Comparison of ENCODE assay signal across 20 mouse cellular contexts in the genomic region with DNA sequence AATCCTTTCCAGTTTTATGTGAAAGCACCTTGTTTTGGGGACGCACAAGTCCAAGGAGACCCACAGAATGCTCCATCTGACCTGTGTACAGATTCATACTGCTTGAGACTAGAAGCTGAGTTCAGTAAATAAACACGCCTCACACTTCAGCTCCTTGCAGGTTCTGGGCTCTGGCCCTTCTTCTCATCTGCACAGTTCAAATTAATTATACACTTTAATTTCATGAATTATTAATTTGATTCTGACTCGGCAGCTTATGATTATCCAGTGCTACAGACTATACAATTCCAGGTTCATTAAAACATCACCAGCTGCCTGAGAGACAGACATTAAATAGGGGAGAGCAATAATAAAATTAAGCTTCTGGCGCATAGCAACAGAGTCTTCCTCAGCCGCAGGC.
A peak's percentile ranks its signal among the peaks of the same experiment; 100 is the strongest.
DNase-seq lines count a peak whose midpoint lies in the region; ATAC-seq and TF ChIP-seq lines count a peak whose summit lies in the region.
"Had no signal": no experiment of that assay in that cellular context is flagged by ENCODE, and none has a peak within 500 bp of the region (broad histone marks: within the 10 kb centered on the region; RNA-seq: fewer than 3 reads in every experiment).

No protein-coding gene starts in this region.

- peak overlapping the region; percentile 40; the same call in 1 of the 2 replicates for H3K27ac ChIP-seq in forebrain, embryonic 14.5 days (ENCODE audit: low read depth, low read length)
- no peak overlapping the region for H3K27ac ChIP-seq in hindbrain, embryonic 16.5 days (ENCODE audit: low read depth, low read length)
- H3K27ac ChIP-seq in neural tube, embryonic 12.5 days = no peak overlapping the region
- no peak overlapping the region for H3K27ac ChIP-seq in liver, embryonic 11.5 days (ENCODE audit: low read depth, low read length)
- H3K27ac ChIP-seq: embryonic facial prominence, embryonic 15.5 days; heart, embryonic 10.5 days; stomach, embryonic 15.5 days had no signal

- no peak overlapping the region for H3K9ac ChIP-seq in forebrain, embryonic 14.5 days (ENCODE audit: low read length)
- no peak overlapping the region for H3K9ac ChIP-seq in hindbrain, embryonic 16.5 days (ENCODE audit: low read depth, low read length)
- no peak overlapping the region for H3K9ac ChIP-seq in neural tube, embryonic 12.5 days
- no peak overlapping the region for H3K9ac ChIP-seq in liver, embryonic 11.5 days (ENCODE audit: low read depth, low read length)
- H3K9ac ChIP-seq: embryonic facial prominence, embryonic 15.5 days; lung, embryonic 14.5 days; stomach, embryonic 15.5 days had no signal

- peaks cover under 1% of the 10 kb centered on the region; the same call in 1 of the 2 replicates for H3K36me3 ChIP-seq in forebrain, embryonic 14.5 days (ENCODE audit: control insufficient read depth, insufficient read depth, low read length)
- H3K36me3 ChIP-seq in hindbrain, embryonic 16.5 days (ENCODE audit: control insufficient read depth, insufficient read depth, low read length) = no peaks in the 10 kb centered on the region
- H3K36me3 ChIP-seq in neural tube, embryonic 12.5 days = no peaks in the 10 kb centered on the region
- no peaks in the 10 kb centered on the region for H3K36me3 ChIP-seq in liver, embryonic 11.5 days (ENCODE audit: control insufficient read depth, insufficient read depth, low read length)
- H3K36me3 ChIP-seq: embryonic facial prominence, embryonic 15.5 days; heart, embryonic 10.5 days; stomach, embryonic 15.5 days had no signal

- no peak overlapping the region for H3K4me2 ChIP-seq in forebrain, embryonic 14.5 days (ENCODE audit: low read length)
- H3K4me2 ChIP-seq in hindbrain, embryonic 16.5 days (ENCODE audit: low read length) = no peak overlapping the region
- H3K4me2 ChIP-seq in neural tube, embryonic 12.5 days (replicated peaks) = no peak overlapping the region
- H3K4me2 ChIP-seq in liver, embryonic 11.5 days = no peak overlapping the region
- H3K4me2 ChIP-seq: embryonic facial prominence, embryonic 15.5 days; lung, embryonic 14.5 days; stomach, embryonic 15.5 days had no signal

- DNase-seq in brain, embryonic 14.5 days (ENCODE audit: low read depth) = peak; percentile 89
- DNase-seq in forebrain, embryonic 14.5 days (ENCODE audit: low spot score) = peak; percentile 84
- DNase-seq in gastrocnemius, postnatal 25 days = no peak
- no peak for DNase-seq in liver, embryonic 11.5 days (ENCODE audit: low spot score)
- DNase-seq in right cerebral cortex, postnatal 4 days = no peak
- DNase-seq: adrenal gland, postnatal 36 days; cerebellum, postnatal 10 days; embryo, embryonic 11 days; gastrocnemius, postnatal 14 days; heart, postnatal 10 days; kidney, postnatal 4 days; lung, embryonic 14.5 days; lung, postnatal 4 days; spleen, adult 18-20 months; thymus, adult 2 months had no signal

- no peaks in the 10 kb centered on the region for H3K27me3 ChIP-seq in forebrain, embryonic 14.5 days (replicated peaks; ENCODE audit: control insufficient read depth, insufficient read depth, low read length)
- no peaks in the 10 kb centered on the region for H3K27me3 ChIP-seq in hindbrain, embryonic 16.5 days (replicated peaks; ENCODE audit: control insufficient read depth, insufficient read depth, low read length)
- no peaks in the 10 kb centered on the region for H3K27me3 ChIP-seq in neural tube, embryonic 12.5 days (replicated peaks)
- H3K27me3 ChIP-seq in liver, embryonic 11.5 days (replicated peaks; ENCODE audit: control insufficient read depth, insufficient read depth, low read length) = no peaks in the 10 kb centered on the region
- H3K27me3 ChIP-seq: embryonic facial prominence, embryonic 15.5 days; stomach, embryonic 15.5 days had no signal

- 14% methylated on average over 5 of the region's 5 CpGs for WGBS in forebrain, embryonic 14.5 days
- WGBS in hindbrain, embryonic 16.5 days = 25% methylated on average over 5 of the region's 5 CpGs
- WGBS in neural tube, embryonic 12.5 days = 62% methylated on average over 5 of the region's 5 CpGs
- WGBS in liver, embryonic 11.5 days = 87% methylated on average over 5 of the region's 5 CpGs

- H3K4me1 ChIP-seq in forebrain, embryonic 14.5 days (ENCODE audit: control insufficient read depth, insufficient read depth, low read length) = peaks cover 27% of the 10 kb centered on the region
- H3K4me1 ChIP-seq in hindbrain, embryonic 16.5 days (ENCODE audit: control insufficient read depth, insufficient read depth, low read depth, low read length) = peaks cover 11% of the 10 kb centered on the region
- peaks cover 15% of the 10 kb centered on the region for H3K4me1 ChIP-seq in neural tube, embryonic 12.5 days
- no peaks in the 10 kb centered on the region; the same call in 1 of the 2 replicates for H3K4me1 ChIP-seq in liver, embryonic 11.5 days (replicated peaks; ENCODE audit: control insufficient read depth, insufficient read depth, low read length)
- H3K4me1 ChIP-seq: stomach, embryonic 15.5 days had no signal

- no peak for TF ChIP-seq CTCF in brain, embryonic 14.5 days (IDR thresholded peaks at IDR 0.05; ENCODE audit: borderline replicate concordance, extremely low read depth, insufficient read depth, insufficient read length)

- ATAC-seq in forebrain, embryonic 14.5 days = peak; percentile 92
- ATAC-seq in hindbrain, embryonic 16.5 days = peak; percentile 52; the same call in 1 of the 2 replicates
- ATAC-seq in neural tube, embryonic 12.5 days (ENCODE audit: low FRiP score, low read depth) = peak; percentile 79
- ATAC-seq in liver, embryonic 11.5 days (replicated peaks; ENCODE audit: low FRiP score) = no peak

- no peak overlapping the region for H3K4me3 ChIP-seq in forebrain, embryonic 14.5 days (ENCODE audit: low read depth, low read length)
- no peak overlapping the region for H3K4me3 ChIP-seq in hindbrain, embryonic 16.5 days (ENCODE audit: low read length)
- H3K4me3 ChIP-seq in neural tube, embryonic 12.5 days = no peak overlapping the region
- no peak overlapping the region for H3K4me3 ChIP-seq in liver, embryonic 11.5 days (ENCODE audit: low read depth, low read length)
- H3K4me3 ChIP-seq: embryonic facial prominence, embryonic 15.5 days; heart, embryonic 10.5 days; stomach, embryonic 15.5 days had no signal

- no peak for TF ChIP-seq POLR2A in brain, embryonic 14.5 days (IDR thresholded peaks at IDR 0.05; ENCODE audit: borderline replicate concordance, extremely low read depth, insufficient read depth, insufficient read length, poor library complexity, severe bottlenecking)

- no peaks in the 10 kb centered on the region for H3K9me3 ChIP-seq in forebrain, embryonic 14.5 days (replicated peaks; ENCODE audit: control insufficient read depth, low read length)
- H3K9me3 ChIP-seq in hindbrain, embryonic 16.5 days (ENCODE audit: control insufficient read depth, low read length) = no peaks in the 10 kb centered on the region
- no peaks in the 10 kb centered on the region for H3K9me3 ChIP-seq in neural tube, embryonic 12.5 days
- H3K9me3 ChIP-seq in liver, embryonic 11.5 days (ENCODE audit: control insufficient read depth, low read length) = no peaks in the 10 kb centered on the region
- H3K9me3 ChIP-seq: embryonic facial prominence, embryonic 15.5 days; heart, embryonic 10.5 days; stomach, embryonic 15.5 days had no signal

Comparison
In these comparisons a context has a peak if more than half of its experiments do, and no peak if none do; other contexts are left out.
1. DNase-seq: peak in brain, embryonic 14.5 days (single experiment) and forebrain, embryonic 14.5 days (single experiment); none in gastrocnemius, postnatal 25 days (single experiment), liver, embryonic 11.5 days (single experiment) and right cerebral cortex, postnatal 4 days (single experiment).